Mouse (Mus musculus): ENCODE measurements at regions not wholly inside any gene's neighbourhood (a gene's known extent, or its start where the extent isn't known, plus 50 kb on each side); places are given as distances from the start of the nearest gene placed in this dataset.

- H3K9me3 ChIP-seq (ENCODE audit: low read length) = no peaks in the 10 kb centered on the region
- no peak overlapping the region for H3K27ac ChIP-seq (ENCODE audit: low read depth, low read length)
- no peak overlapping the region for H3K4me2 ChIP-seq (ENCODE audit: low read depth)
- H3K4me3 ChIP-seq (ENCODE audit: low read depth, low read length) = no peak overlapping the region
- no peak overlapping the region for H3K9ac ChIP-seq
- no peaks in the 10 kb centered on the region for H3K4me1 ChIP-seq (ENCODE audit: insufficient read depth)
- WGBS = 92% methylated on average over 1 of the region's 1 CpGs
- DNase-seq (no peak), ATAC-seq (no peak)
- H3K27me3 ChIP-seq (ENCODE audit: insufficient read depth, low read length) = no peaks in the 10 kb centered on the region
- H3K36me3 ChIP-seq (ENCODE audit: insufficient read depth) = no peaks in the 10 kb centered on the region
- TF ChIP-seq CTCF (IDR thresholded peaks at IDR 0.05; ENCODE audit: low read depth) = no peak
Measured at GRCm38 (mm10) chr13:106700376-106700775, 236.4 kb downstream of the Ipo11 start.

- WGBS = 49% methylated on average over 3 of the region's 3 CpGs
Measured at GRCm38 (mm10) chr13:106699957-106700356, 236.8 kb downstream of the Ipo11 start.

GRCm38 (mm10) chr13:106691787-106692571 is 244.8 kb downstream of the Ipo11 start:
- no peak overlapping the region for H3K4me2 ChIP-seq (ENCODE audit: low read depth)
- no peaks in the 10 kb centered on the region for H3K4me1 ChIP-seq (ENCODE audit: insufficient read depth)
- no peaks in the 10 kb centered on the region for H3K9me3 ChIP-seq (ENCODE audit: low read length)
- DNase-seq (no peak), ATAC-seq (no peak)
- H3K9ac ChIP-seq = no peak overlapping the region
- no peaks in the 10 kb centered on the region for H3K27me3 ChIP-seq (ENCODE audit: insufficient read depth, low read length)
- no peak for TF ChIP-seq CTCF (IDR thresholded peaks at IDR 0.05; ENCODE audit: low read depth)
- 84% methylated on average over 10 of the region's 10 CpGs for WGBS
- no peak overlapping the region for H3K27ac ChIP-seq (ENCODE audit: low read depth, low read length)
- no peaks in the 10 kb centered on the region for H3K36me3 ChIP-seq (ENCODE audit: insufficient read depth)
- no peak overlapping the region for H3K4me3 ChIP-seq (ENCODE audit: low read depth, low read length)

More at GRCm38 (mm10) chr13:106699957-106700356, 236.8 kb downstream of the Ipo11 start:
- no peaks in the 10 kb centered on the region for H3K36me3 ChIP-seq (ENCODE audit: insufficient read depth)
- DNase-seq (peak; percentile 31), ATAC-seq (peak; percentile 54; the same call in 1 of the 2 replicates)
- no peaks in the 10 kb centered on the region for H3K27me3 ChIP-seq (ENCODE audit: insufficient read depth, low read length)
- no peak overlapping the region for H3K4me2 ChIP-seq (ENCODE audit: low read depth)
- no peak for TF ChIP-seq CTCF (IDR thresholded peaks at IDR 0.05; ENCODE audit: low read depth)
- H3K4me3 ChIP-seq (ENCODE audit: low read depth, low read length) = no peak overlapping the region
- no peaks in the 10 kb centered on the region for H3K9me3 ChIP-seq (ENCODE audit: low read length)
- H3K9ac ChIP-seq = no peak overlapping the region
- H3K4me1 ChIP-seq (ENCODE audit: insufficient read depth) = no peaks in the 10 kb centered on the region
- no peak overlapping the region for H3K27ac ChIP-seq (ENCODE audit: low read depth, low read length)

- WGBS = 76% methylated on average over 3 of the region's 3 CpGs
- no peak for ATAC-seq
- no peaks in the 10 kb centered on the region for H3K36me3 ChIP-seq (ENCODE audit: insufficient read depth)
Measured at GRCm38 (mm10) chr13:106690125-106690524, 246.6 kb downstream of the Ipo11 start.

GRCm38 (mm10) chr13:106689618-106690017 is 247.1 kb downstream of the Ipo11 start:
- no peak for TF ChIP-seq CTCF (IDR thresholded peaks at IDR 0.05; ENCODE audit: low read depth)
- H3K9me3 ChIP-seq (ENCODE audit: low read length) = no peaks in the 10 kb centered on the region

More at GRCm38 (mm10) chr13:106690125-106690524, 246.6 kb downstream of the Ipo11 start:
- Histone ChIP-seq H3K4me3 (ENCODE audit: low read depth, low read length) (no peak overlapping the region), H3K9ac (no peak overlapping the region), H3K27ac (ENCODE audit: low read depth, low read length) (no peak overlapping the region), H3K27me3 (ENCODE audit: insufficient read depth, low read length) (no peaks in the 10 kb centered on the region), H3K4me2 (ENCODE audit: low read depth) (no peak overlapping the region), H3K4me1 (ENCODE audit: insufficient read depth) (no peaks in the 10 kb centered on the region), H3K9me3 (ENCODE audit: low read length) (no peaks in the 10 kb centered on the region)
- no peak for DNase-seq
- no peak for TF ChIP-seq CTCF (IDR thresholded peaks at IDR 0.05; ENCODE audit: low read depth)

GRCm38 (mm10) chr13:106689051-106689450 is 247.7 kb downstream of the Ipo11 start:
- DNase-seq = no peak
- Histone ChIP-seq H3K36me3 (ENCODE audit: insufficient read depth) (no peaks in the 10 kb centered on the region), H3K4me2 (ENCODE audit: low read depth) (no peak overlapping the region), H3K9me3 (ENCODE audit: low read length) (no peaks in the 10 kb centered on the region), H3K4me1 (ENCODE audit: insufficient read depth) (no peaks in the 10 kb centered on the region), H3K9ac (no peak overlapping the region), H3K27me3 (ENCODE audit: insufficient read depth, low read length) (no peaks in the 10 kb centered on the region), H3K4me3 (ENCODE audit: low read depth, low read length) (no peak overlapping the region), H3K27ac (ENCODE audit: low read depth, low read length) (no peak overlapping the region)
- no peak for ATAC-seq
- TF ChIP-seq CTCF (IDR thresholded peaks at IDR 0.05; ENCODE audit: low read depth) = no peak
- WGBS = 87% methylated on average over 8 of the region's 8 CpGs

More at GRCm38 (mm10) chr13:106689618-106690017, 247.1 kb downstream of the Ipo11 start:
- WGBS = 41% methylated on average over 2 of the region's 2 CpGs
- Histone ChIP-seq H3K9ac (no peak overlapping the region), H3K27ac (ENCODE audit: low read depth, low read length) (no peak overlapping the region), H3K4me2 (ENCODE audit: low read depth) (no peak overlapping the region), H3K27me3 (ENCODE audit: insufficient read depth, low read length) (no peaks in the 10 kb centered on the region), H3K4me3 (ENCODE audit: low read depth, low read length) (no peak overlapping the region), H3K4me1 (ENCODE audit: insufficient read depth) (no peaks in the 10 kb centered on the region), H3K36me3 (ENCODE audit: insufficient read depth) (no peaks in the 10 kb centered on the region)
- ATAC-seq = no peak
- no peak for DNase-seq

GRCm38 (mm10) chr13:106669665-106670064 is 267.1 kb downstream of the Ipo11 start:
- H3K27me3 ChIP-seq (ENCODE audit: insufficient read depth, low read length) = no peaks in the 10 kb centered on the region
- H3K36me3 ChIP-seq (ENCODE audit: insufficient read depth) = no peaks in the 10 kb centered on the region
- H3K27ac ChIP-seq (ENCODE audit: low read depth, low read length) = no peak overlapping the region
- no peaks in the 10 kb centered on the region for H3K4me1 ChIP-seq (ENCODE audit: insufficient read depth)
- no peak overlapping the region for H3K4me2 ChIP-seq (ENCODE audit: low read depth)
- TF ChIP-seq CTCF (IDR thresholded peaks at IDR 0.05; ENCODE audit: low read depth) = no peak
- DNase-seq (no peak), ATAC-seq (no peak)
- no peak overlapping the region for H3K4me3 ChIP-seq (ENCODE audit: low read depth, low read length)
- WGBS = 86% methylated on average over 5 of the region's 5 CpGs
- no peaks in the 10 kb centered on the region for H3K9me3 ChIP-seq (ENCODE audit: low read length)
- H3K9ac ChIP-seq = no peak overlapping the region
